In the genomic region with DNA sequence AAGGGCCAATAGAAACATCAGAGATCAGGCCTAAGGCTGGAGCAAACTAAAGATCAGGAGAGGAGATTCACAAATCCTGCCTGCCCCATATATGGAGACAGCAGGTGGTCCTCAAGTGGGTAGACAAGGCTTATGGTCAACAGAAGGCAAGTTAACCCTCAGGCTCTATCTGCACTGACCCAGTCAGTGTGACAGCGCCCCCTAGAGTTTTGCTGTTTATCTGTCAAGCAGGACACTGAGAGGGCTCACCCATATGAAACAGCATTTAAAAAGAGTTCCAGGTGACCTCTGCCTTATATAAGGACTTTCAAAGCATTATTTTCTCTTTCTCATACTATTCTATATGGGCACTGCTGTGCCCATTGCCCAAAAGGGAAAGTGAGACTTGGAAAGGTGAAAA, we compare ENCODE assay signal across 9 mouse cellular contexts.
DNase-seq lines count a peak whose midpoint lies in the region; ATAC-seq lines count a peak whose summit lies in the region.
"Had no signal": no experiment of that assay in that cellular context is flagged by ENCODE, and none has a peak within 500 bp of the region (broad histone marks: within the 10 kb centered on the region; RNA-seq: fewer than 3 reads in every experiment).

No protein-coding gene starts in this region.

- no peak overlapping the region for H3K9ac ChIP-seq in hindbrain, embryonic 16.5 days (ENCODE audit: low read depth, low read length)
- H3K9ac ChIP-seq: hindbrain, embryonic 15.5 days had no signal

- intact Hi-C loops in heart, postnatal 36 days (cut with DNase I), result no loop called here
- intact Hi-C loops in left cerebral cortex, postnatal 14 days (cut with DNase I), result no loop called here

- H3K27ac ChIP-seq in hindbrain, embryonic 16.5 days (ENCODE audit: low read depth, low read length), result no peak overlapping the region
- H3K27ac ChIP-seq: hindbrain, embryonic 15.5 days had no signal

- H3K36me3 ChIP-seq in hindbrain, embryonic 16.5 days (ENCODE audit: control insufficient read depth, insufficient read depth, low read length), result no peaks in the 10 kb centered on the region
- H3K36me3 ChIP-seq: hindbrain, embryonic 15.5 days had no signal

- no peaks in the 10 kb centered on the region for H3K9me3 ChIP-seq in hindbrain, embryonic 16.5 days (ENCODE audit: control insufficient read depth, low read length)
- H3K9me3 ChIP-seq: hindbrain, embryonic 15.5 days had no signal

- peak; percentile 51 for DNase-seq in heart, adult 11 months
- DNase-seq in heart, postnatal 36 days, result no peak
- DNase-seq in right cerebral cortex, postnatal 14 days, result peak; percentile 18
- no peak for DNase-seq in right cerebral cortex, adult 2 months (ENCODE audit: low spot score in 2 of 2)
- peak; percentile 24 to 31 for DNase-seq in adrenal gland, postnatal 36 days
- peak; percentile 16 for DNase-seq in retina, postnatal 1 day
- DNase-seq in left cerebral cortex, postnatal 14 days (ENCODE audit: low spot score in 2 of 2), result no peak

- no peaks in the 10 kb centered on the region for H3K27me3 ChIP-seq in hindbrain, embryonic 16.5 days (replicated peaks; ENCODE audit: control insufficient read depth, insufficient read depth, low read length)
- H3K27me3 ChIP-seq: hindbrain, embryonic 15.5 days had no signal

- no peak overlapping the region for H3K4me3 ChIP-seq in hindbrain, embryonic 16.5 days (ENCODE audit: low read length)
- H3K4me3 ChIP-seq: hindbrain, embryonic 15.5 days had no signal

- no peaks in the 10 kb centered on the region for H3K4me1 ChIP-seq in hindbrain, embryonic 16.5 days (ENCODE audit: control insufficient read depth, insufficient read depth, low read depth, low read length)
- H3K4me1 ChIP-seq: hindbrain, embryonic 15.5 days had no signal

- WGBS in hindbrain, embryonic 16.5 days, result 29% methylated on average over 1 of the region's 1 CpGs

- H3K4me2 ChIP-seq in hindbrain, embryonic 16.5 days (ENCODE audit: low read length), result no peak overlapping the region
- H3K4me2 ChIP-seq: hindbrain, embryonic 15.5 days had no signal

- no peak for ATAC-seq in hindbrain, embryonic 16.5 days

Comparison
In these comparisons a context has a peak if more than half of its experiments do, and no peak if none do; other contexts are left out.
1. DNase-seq: peak in heart, adult 11 months (single experiment), right cerebral cortex, postnatal 14 days (single experiment), adrenal gland, postnatal 36 days (2 of 2) and retina, postnatal 1 day (single experiment); none in heart, postnatal 36 days (0 of 2), right cerebral cortex, adult 2 months (0 of 2) and left cerebral cortex, postnatal 14 days (0 of 2).